Mouse (Mus musculus) heart, adult 2 months (tissue): ENCODE results near the gene Arap1.

ENCODE experiments used
- CTCF ChIP-seq: fragments of 200-600 bp; IDR thresholded peaks from 2 replicates; pipeline ENCODE4 v1.8.1; 2022; ENCODE audit warnings: antibody characterized with exemption, mild to moderate bottlenecking, moderate library complexity
- EP300 ChIP-seq: fragments of 200-500 bp; IDR thresholded peaks from 2 replicates; pipeline ENCODE4 v1.6.1; 2011; ENCODE audit warnings: low read depth, low read length, control low read depth; ENCODE audit not compliant: insufficient read depth

GRCm38 (mm10) chr7:101422069-101422468 is 74.2 kb downstream of the Arap1 start:
- TF ChIP-seq CTCF (no peak), EP300 (no peak)
